ENCODE assay signal across 27 mouse cellular contexts in genomic region chr8:128672950-128673349, GRCm38 (mm10).
"Had no signal": no experiment of that assay in that cellular context is flagged by ENCODE, and none has a peak within 500 bp of the region (broad histone marks: within the 10 kb centered on the region; RNA-seq: fewer than 3 reads in every experiment).

No protein-coding gene starts in this region.

- H3K9ac ChIP-seq: embryonic facial prominence, embryonic 12.5 days; embryonic facial prominence, embryonic 13.5 days; embryonic facial prominence, embryonic 15.5 days; forebrain, embryonic 12.5 days; forebrain, embryonic 13.5 days; forebrain, embryonic 15.5 days; forebrain, postnatal 0 days had no signal

- H3K27ac ChIP-seq: embryonic facial prominence, embryonic 10.5 days; embryonic facial prominence, embryonic 12.5 days; embryonic facial prominence, embryonic 13.5 days; embryonic facial prominence, embryonic 15.5 days; forebrain, embryonic 10.5 days; forebrain, embryonic 12.5 days; forebrain, embryonic 13.5 days; forebrain, embryonic 15.5 days; gastrocnemius, adult 2 months had no signal

- H3K4me3 ChIP-seq: embryonic facial prominence, embryonic 10.5 days; embryonic facial prominence, embryonic 12.5 days; embryonic facial prominence, embryonic 13.5 days; embryonic facial prominence, embryonic 15.5 days; erythroblast, embryonic 14.5 days; forebrain, embryonic 10.5 days; forebrain, embryonic 12.5 days; forebrain, embryonic 13.5 days; forebrain, embryonic 15.5 days; gastrocnemius, adult 2 months; heart, adult 2 months had no signal

- H3K9me3 ChIP-seq: embryonic facial prominence, embryonic 10.5 days; embryonic facial prominence, embryonic 12.5 days; embryonic facial prominence, embryonic 13.5 days; embryonic facial prominence, embryonic 15.5 days; forebrain, embryonic 12.5 days; forebrain, embryonic 13.5 days; forebrain, embryonic 15.5 days had no signal

- H3K4me2 ChIP-seq: embryonic facial prominence, embryonic 12.5 days; embryonic facial prominence, embryonic 13.5 days; embryonic facial prominence, embryonic 15.5 days; forebrain, embryonic 12.5 days; forebrain, embryonic 13.5 days; forebrain, embryonic 15.5 days had no signal

- H3K27me3 ChIP-seq: embryonic facial prominence, embryonic 12.5 days; embryonic facial prominence, embryonic 13.5 days; embryonic facial prominence, embryonic 15.5 days; forebrain, embryonic 12.5 days; forebrain, embryonic 13.5 days; forebrain, embryonic 15.5 days had no signal

- H3K36me3 ChIP-seq: embryonic facial prominence, embryonic 10.5 days; embryonic facial prominence, embryonic 12.5 days; embryonic facial prominence, embryonic 13.5 days; embryonic facial prominence, embryonic 15.5 days; forebrain, embryonic 10.5 days; forebrain, embryonic 12.5 days; forebrain, embryonic 15.5 days had no signal

- DNase-seq: cerebellum, adult 9-10 months; cerebellum, adult 9-11 months; cerebellum, postnatal 10 days; cerebellum, postnatal 14 days; cerebellum, postnatal 25 days; cerebellum, postnatal 36 days; embryo, embryonic 11 days; forebrain, postnatal 0 days; gastrocnemius, adult 2 months; gastrocnemius, postnatal 10 days; gastrocnemius, postnatal 14 days; gastrocnemius, postnatal 25 days; gastrocnemius, postnatal 36 days; heart, adult 11 months; heart, adult 18-20 months; heart, adult 2 months had no signal

- H3K4me1 ChIP-seq: embryonic facial prominence, embryonic 10.5 days; embryonic facial prominence, embryonic 12.5 days; embryonic facial prominence, embryonic 13.5 days; embryonic facial prominence, embryonic 15.5 days; forebrain, embryonic 10.5 days; forebrain, embryonic 12.5 days; forebrain, embryonic 13.5 days; forebrain, embryonic 15.5 days had no signal

- ATAC-seq: forebrain, embryonic 13.5 days; forebrain, embryonic 14.5 days; forebrain, embryonic 15.5 days; forebrain, embryonic 16.5 days; forebrain, postnatal 0 days had no signal
